Mouse (Mus musculus): ENCODE data around the gene Rybp. TPM values are rescaled to one million over a fixed set of nuclear protein-coding genes. Genes with fewer than 3 reads are reported as not detected.

Gene Rybp
- total and polyA plus RNA-seq, 3 experiments: 7.1 to 31.8 (median 26.2) TPM

DNA sequence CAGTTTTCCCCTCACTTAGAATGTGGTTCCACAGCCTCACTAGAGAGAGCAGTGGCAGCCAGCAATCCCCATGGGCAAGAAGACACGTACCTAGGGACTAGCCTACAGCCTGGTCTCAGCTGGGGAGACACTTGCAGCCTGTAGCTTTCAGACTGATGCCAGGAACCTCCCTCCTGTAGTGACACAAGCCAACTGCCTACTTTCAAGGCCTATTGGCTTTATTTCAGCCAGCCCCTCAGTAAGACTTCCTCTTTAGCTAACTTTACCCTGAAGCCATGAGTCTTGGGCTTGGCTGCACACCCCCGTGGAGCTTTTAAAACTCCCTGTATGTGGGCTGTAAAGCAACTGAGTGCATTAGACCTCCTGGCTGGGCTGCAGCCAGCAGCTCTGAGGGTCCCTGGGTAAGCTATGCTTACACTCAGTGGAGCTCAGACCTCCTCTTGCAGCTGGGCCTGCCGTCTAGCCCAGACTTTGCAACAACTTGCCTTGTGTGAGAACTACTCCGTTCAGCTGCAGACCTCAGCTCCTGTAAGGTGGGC is 94.5 kb downstream of the Rybp start:
- peaks cover 3% of the 10 kb centered on the region; the same call in 1 of the 2 replicates for H3K27me3 ChIP-seq (ENCODE audit: insufficient read depth, low read length)
- H3K9me3 ChIP-seq (replicated peaks): peaks cover 9% of the 10 kb centered on the region

DNA sequence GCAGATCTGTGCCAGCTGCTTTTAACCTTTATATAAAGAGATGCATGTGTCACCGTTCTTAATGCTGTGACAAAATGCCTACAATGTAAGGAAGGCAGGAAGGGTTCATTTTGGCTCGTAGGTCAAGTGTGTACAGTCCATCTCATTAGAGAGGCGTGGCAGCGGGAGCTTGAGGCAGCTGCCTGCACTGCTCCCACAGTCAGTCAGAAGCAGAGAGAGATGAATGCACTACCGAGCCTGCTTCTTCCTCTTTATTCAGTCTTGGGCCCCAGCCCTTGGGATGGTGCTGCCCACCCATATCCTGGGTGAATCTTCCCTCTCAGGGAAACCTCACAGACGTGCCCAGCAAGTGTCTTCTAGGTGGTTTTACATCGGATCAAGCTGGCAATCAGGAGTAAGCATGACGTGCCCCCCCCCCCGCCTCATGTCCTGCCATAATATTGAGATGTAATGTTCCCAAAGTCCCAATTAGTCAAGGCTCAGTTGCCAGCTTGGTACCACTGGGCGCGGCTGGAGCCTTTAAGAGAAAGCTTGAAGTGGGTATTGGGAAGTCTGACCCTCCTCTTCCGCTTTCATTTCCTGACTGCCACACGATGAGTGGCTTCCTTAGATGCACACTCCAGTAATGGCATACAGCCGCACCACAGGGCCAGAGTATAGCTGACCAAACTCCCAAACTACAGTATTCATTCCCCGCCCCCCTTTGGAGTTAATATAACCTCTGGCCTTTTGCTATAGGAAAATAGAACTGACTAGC is 96.3 kb downstream of the Rybp start:
- ATAC-seq (ENCODE audit: extremely low read depth, insufficient number of reproducible peaks, low FRiP score, poor library complexity, severe bottlenecking) (no peak), DNase-seq (ENCODE audit: low spot score) (no peak)
- no peak overlapping the region for H3K4me3 ChIP-seq (ENCODE audit: low read depth, low read length)
- peaks cover 17% of the 10 kb centered on the region for H3K9me3 ChIP-seq (replicated peaks)
- no peaks in the 10 kb centered on the region for H3K36me3 ChIP-seq (replicated peaks)
- TF ChIP-seq GATA1 (IDR thresholded peaks at IDR 0.05; ENCODE audit: borderline replicate concordance, low read length): no peak
- peaks cover 2% of the 10 kb centered on the region; the same call in 1 of the 2 replicates for H3K27me3 ChIP-seq (ENCODE audit: insufficient read depth, low read length)
- H3K4me1 ChIP-seq (ENCODE audit: insufficient read depth, low read depth, low read length): no peaks in the 10 kb centered on the region

More for the DNA sequence above, 94.5 kb downstream of the Rybp start:
- no peaks in the 10 kb centered on the region for H3K36me3 ChIP-seq (replicated peaks)
- ATAC-seq (ENCODE audit: extremely low read depth, insufficient number of reproducible peaks, low FRiP score, poor library complexity, severe bottlenecking): no peak
- no peak for DNase-seq (ENCODE audit: low spot score)
- H3K4me3 ChIP-seq (ENCODE audit: low read depth, low read length): no peak overlapping the region
- TF ChIP-seq TAL1 (conservative IDR thresholded peaks at IDR 0.05; ENCODE audit: low read depth, low read length) (no peak), GATA1 (IDR thresholded peaks at IDR 0.05; ENCODE audit: borderline replicate concordance, low read length) (no peak), CTCF (IDR thresholded peaks at IDR 0.05; ENCODE audit: low read depth, low read length) (no peak), GATA2 (IDR thresholded peaks at IDR 0.05; ENCODE audit: borderline replicate concordance, low read depth, low read length) (no peak), POLR2AphosphoS5 (IDR thresholded peaks at IDR 0.05; ENCODE audit: insufficient replicate concordance, low read depth, low read length) (no peak)
- H3K4me1 ChIP-seq (ENCODE audit: insufficient read depth, low read depth, low read length): no peaks in the 10 kb centered on the region

DNA sequence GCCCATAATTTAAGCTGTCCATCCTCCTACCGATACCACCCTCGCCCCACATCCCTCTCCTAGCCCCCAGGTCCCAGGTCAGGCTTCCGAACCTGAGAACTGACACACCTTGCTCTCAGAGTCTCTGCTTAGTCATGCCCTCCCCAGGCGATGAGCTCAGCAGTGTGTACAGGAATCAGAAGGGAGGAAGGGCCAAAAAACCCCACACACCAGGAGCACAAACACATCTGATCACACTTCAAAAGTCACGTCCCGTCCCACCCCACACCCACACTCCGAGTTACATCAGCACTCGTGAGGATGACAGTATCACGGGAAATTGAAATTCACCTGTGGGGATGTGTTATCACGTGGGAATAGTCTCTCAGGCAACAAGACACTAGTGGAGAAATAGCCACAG is 97.0 kb downstream of the Rybp start:
- ATAC-seq (ENCODE audit: extremely low read depth, insufficient number of reproducible peaks, low FRiP score, poor library complexity, severe bottlenecking): no peak
- Histone ChIP-seq H3K4me3 (ENCODE audit: low read depth, low read length) (no peak overlapping the region), H3K9me3 (replicated peaks) (peaks cover 21% of the 10 kb centered on the region), H3K36me3 (replicated peaks) (no peaks in the 10 kb centered on the region), H3K27me3 (ENCODE audit: insufficient read depth, low read length) (no peaks in the 10 kb centered on the region), H3K4me1 (ENCODE audit: insufficient read depth, low read depth, low read length) (no peaks in the 10 kb centered on the region)
- TF ChIP-seq GATA1 (IDR thresholded peaks at IDR 0.05; ENCODE audit: borderline replicate concordance, low read length): no peak
- TF ChIP-seq TAL1 (conservative IDR thresholded peaks at IDR 0.05; ENCODE audit: low read depth, low read length): no peak
- TF ChIP-seq CTCF (IDR thresholded peaks at IDR 0.05; ENCODE audit: low read depth, low read length): no peak
- TF ChIP-seq POLR2AphosphoS5 (IDR thresholded peaks at IDR 0.05; ENCODE audit: insufficient replicate concordance, low read depth, low read length): no peak
- no peak for TF ChIP-seq GATA2 (IDR thresholded peaks at IDR 0.05; ENCODE audit: borderline replicate concordance, low read depth, low read length)
- DNase-seq (ENCODE audit: low spot score): no peak

DNA sequence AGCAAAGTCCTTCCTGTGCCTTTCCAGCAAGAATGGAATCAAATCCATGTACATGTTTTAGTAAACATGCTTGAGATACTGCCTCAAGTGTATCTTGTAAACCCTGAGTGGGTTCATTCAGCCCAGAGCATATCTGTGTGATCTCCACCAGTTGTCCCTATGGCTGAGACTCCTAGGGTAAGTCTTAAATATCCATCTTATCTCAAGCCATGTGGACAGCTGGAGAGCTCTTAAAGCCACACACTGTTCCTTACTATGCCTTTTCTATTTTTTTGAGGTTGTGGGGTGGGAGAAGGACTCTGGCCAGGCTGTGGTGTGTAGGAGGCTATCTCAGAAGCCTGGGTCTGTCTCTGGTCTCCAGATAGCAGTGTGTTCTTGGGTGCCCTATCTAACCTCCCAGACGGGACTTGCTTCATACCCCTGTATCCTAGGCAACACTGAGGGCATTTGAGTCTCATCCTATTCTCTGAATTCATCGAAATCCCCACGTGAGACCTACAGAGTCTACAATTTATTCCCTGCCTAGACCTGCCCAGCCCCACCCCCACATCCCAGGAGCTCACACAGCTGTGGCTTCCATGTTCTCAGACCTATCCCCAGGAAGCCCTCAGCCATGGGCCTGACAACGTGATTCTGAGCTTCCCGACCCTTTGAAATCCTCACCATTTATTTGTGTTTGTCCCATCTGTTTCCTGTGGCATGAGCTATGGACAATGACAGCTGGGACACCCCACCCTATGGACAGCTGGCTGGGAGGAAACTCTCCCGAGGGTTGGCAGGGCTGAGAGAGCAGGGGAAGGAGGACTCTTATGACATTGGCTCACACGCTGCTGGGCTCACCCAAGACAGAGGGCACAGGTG is 98.2 kb downstream of the Rybp start:
- DNase-seq (ENCODE audit: low spot score) (no peak), ATAC-seq (ENCODE audit: extremely low read depth, insufficient number of reproducible peaks, low FRiP score, poor library complexity, severe bottlenecking) (no peak)
- Histone ChIP-seq H3K36me3 (replicated peaks) (no peaks in the 10 kb centered on the region), H3K9me3 (replicated peaks) (peaks cover 21% of the 10 kb centered on the region), H3K27me3 (ENCODE audit: insufficient read depth, low read length) (no peaks in the 10 kb centered on the region), H3K4me1 (ENCODE audit: insufficient read depth, low read depth, low read length) (no peaks in the 10 kb centered on the region), H3K4me3 (ENCODE audit: low read depth, low read length) (no peak overlapping the region)
- TF ChIP-seq TAL1 (conservative IDR thresholded peaks at IDR 0.05; ENCODE audit: low read depth, low read length) (no peak), CTCF (IDR thresholded peaks at IDR 0.05; ENCODE audit: low read depth, low read length) (no peak), POLR2AphosphoS5 (IDR thresholded peaks at IDR 0.05; ENCODE audit: insufficient replicate concordance, low read depth, low read length) (no peak), GATA1 (IDR thresholded peaks at IDR 0.05; ENCODE audit: borderline replicate concordance, low read length) (no peak), GATA2 (IDR thresholded peaks at IDR 0.05; ENCODE audit: borderline replicate concordance, low read depth, low read length) (no peak)

DNA sequence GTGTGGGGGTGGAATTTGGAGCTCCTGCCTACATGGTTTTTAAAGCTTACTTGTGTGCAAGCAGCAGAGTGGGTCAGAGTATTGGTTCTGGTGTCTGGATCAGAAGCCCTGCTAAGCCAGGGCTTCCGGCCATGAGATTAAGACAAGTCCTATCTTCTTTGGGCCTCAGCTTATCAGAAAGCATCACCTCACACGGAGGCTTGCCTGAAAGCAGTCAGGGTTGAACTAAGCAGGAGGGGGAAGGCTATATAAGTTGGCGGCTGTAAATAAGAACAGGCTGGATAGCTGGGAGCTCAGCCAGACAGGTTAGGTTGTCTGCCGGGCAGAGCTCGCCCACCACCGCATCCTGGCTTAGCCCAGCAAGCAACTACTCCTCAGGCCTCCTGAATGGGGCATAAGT is 99.5 kb downstream of the Rybp start:
- H3K9me3 ChIP-seq (replicated peaks): peaks cover 24% of the 10 kb centered on the region
- no peaks in the 10 kb centered on the region for H3K36me3 ChIP-seq (replicated peaks)
- H3K4me1 ChIP-seq (ENCODE audit: insufficient read depth, low read depth, low read length): no peaks in the 10 kb centered on the region
- DNase-seq (ENCODE audit: low spot score): no peak
- no peaks in the 10 kb centered on the region for H3K27me3 ChIP-seq (ENCODE audit: insufficient read depth, low read length)
- no peak for ATAC-seq (ENCODE audit: extremely low read depth, insufficient number of reproducible peaks, low FRiP score, poor library complexity, severe bottlenecking)
- no peak overlapping the region for H3K4me3 ChIP-seq (ENCODE audit: low read depth, low read length)
- TF ChIP-seq GATA2 (IDR thresholded peaks at IDR 0.05; ENCODE audit: borderline replicate concordance, low read depth, low read length): no peak
- no peak for TF ChIP-seq POLR2AphosphoS5 (IDR thresholded peaks at IDR 0.05; ENCODE audit: insufficient replicate concordance, low read depth, low read length)
- no peak for TF ChIP-seq CTCF (IDR thresholded peaks at IDR 0.05; ENCODE audit: low read depth, low read length)
- no peak for TF ChIP-seq GATA1 (IDR thresholded peaks at IDR 0.05; ENCODE audit: borderline replicate concordance, low read length)
- no peak for TF ChIP-seq TAL1 (conservative IDR thresholded peaks at IDR 0.05; ENCODE audit: low read depth, low read length)

DNA sequence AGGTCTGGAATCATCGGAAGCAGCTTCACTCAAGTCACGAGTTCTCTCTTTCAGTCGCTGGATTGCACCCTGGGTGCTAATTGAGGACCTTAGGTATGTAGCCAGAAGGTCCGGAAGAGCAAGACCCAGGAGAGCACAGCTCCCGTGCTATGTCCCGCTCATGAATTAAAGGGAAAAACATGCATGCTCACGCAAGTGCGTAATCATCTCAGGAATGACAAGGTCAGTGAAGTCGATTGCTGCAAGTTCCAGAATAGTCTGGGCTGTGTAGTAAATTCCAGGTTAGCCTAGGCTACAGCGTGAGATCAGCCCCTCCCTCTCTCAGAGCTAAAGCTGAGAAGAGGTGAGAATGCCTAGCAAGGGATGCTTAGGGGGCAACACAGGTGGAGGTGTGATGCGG is 100.5 kb downstream of the Rybp start:
- ATAC-seq (ENCODE audit: extremely low read depth, insufficient number of reproducible peaks, low FRiP score, poor library complexity, severe bottlenecking) (no peak), DNase-seq (ENCODE audit: low spot score) (no peak)
- TF ChIP-seq POLR2AphosphoS5 (IDR thresholded peaks at IDR 0.05; ENCODE audit: insufficient replicate concordance, low read depth, low read length): no peak
- TF ChIP-seq GATA2 (IDR thresholded peaks at IDR 0.05; ENCODE audit: borderline replicate concordance, low read depth, low read length): no peak
- TF ChIP-seq TAL1 (conservative IDR thresholded peaks at IDR 0.05; ENCODE audit: low read depth, low read length): no peak
- TF ChIP-seq CTCF (IDR thresholded peaks at IDR 0.05; ENCODE audit: low read depth, low read length): no peak
- no peak for TF ChIP-seq GATA1 (IDR thresholded peaks at IDR 0.05; ENCODE audit: borderline replicate concordance, low read length)
- no peaks in the 10 kb centered on the region for H3K36me3 ChIP-seq (replicated peaks)
- no peaks in the 10 kb centered on the region for H3K27me3 ChIP-seq (ENCODE audit: insufficient read depth, low read length)
- no peaks in the 10 kb centered on the region for H3K4me1 ChIP-seq (ENCODE audit: insufficient read depth, low read depth, low read length)
- H3K9me3 ChIP-seq (replicated peaks): peaks cover 24% of the 10 kb centered on the region
- H3K4me3 ChIP-seq (ENCODE audit: low read depth, low read length): no peak overlapping the region

All from G1E (cell line).